Mouse (Mus musculus) kidney, adult 2 months (tissue): ENCODE data around the gene Smarca4.

Experiments
- CTCF ChIP-seq: fragments of 200-500 bp; conservative IDR thresholded peaks from 2 replicates; pipeline ENCODE4 v1.5.1; 2011; ENCODE audit warnings: low read depth, mild to moderate bottlenecking, control low read depth, low read length, moderate library complexity, mixed read lengths; ENCODE audit not compliant: insufficient read depth, insufficient read length
- POLR2A ChIP-seq: fragments of 200-500 bp; IDR thresholded peaks from one replicate; pipeline ENCODE4 v1.6.1; 2011; ENCODE audit warnings: low read depth, low read length, control low read depth

DNA sequence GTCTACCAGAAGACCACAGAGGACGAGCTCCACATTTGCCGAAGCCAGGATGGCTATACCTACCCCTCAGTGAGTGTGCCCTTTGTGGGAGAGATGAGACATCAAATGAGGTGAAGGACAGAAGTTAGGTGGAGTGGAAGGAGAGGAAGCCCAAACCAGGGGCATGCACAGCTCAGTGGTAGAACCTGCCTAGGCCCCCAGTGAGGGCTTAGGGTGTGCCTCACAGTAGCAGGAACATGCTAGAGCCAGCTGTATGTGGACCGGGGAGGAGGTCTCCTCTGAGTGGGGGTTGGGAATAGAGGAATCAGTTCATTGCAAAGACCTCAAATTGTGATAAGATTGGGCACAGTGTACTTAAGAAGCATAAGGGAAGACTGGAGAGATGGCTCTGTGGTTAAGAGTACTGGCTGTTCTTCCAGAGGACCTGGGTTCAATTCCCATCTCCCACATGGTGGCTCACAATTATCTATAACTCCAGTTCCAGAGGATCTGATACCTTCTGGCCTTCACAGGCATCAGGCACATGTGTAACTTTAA lies 131.3 kb downstream of the Smarca4 start:
- TF ChIP-seq CTCF (no peak), POLR2A (no peak)
